21 mouse cellular contexts compared by ENCODE assay signal in genomic region chr5:119044548-119044947, GRCm38 (mm10).
DNase-seq lines count a peak whose midpoint lies in the region; ATAC-seq and TF ChIP-seq lines count a peak whose summit lies in the region.
"Had no signal": no experiment of that assay in that cellular context is flagged by ENCODE, and none has a peak within 500 bp of the region (broad histone marks: within the 10 kb centered on the region; RNA-seq: fewer than 3 reads in every experiment).

No protein-coding gene starts in this region.

- H3K9me3 ChIP-seq in embryonic facial prominence, embryonic 10.5 days, result 0 out of 2 replicates have a peak, but pooled peaks cover 4% of the 10 kb centered on the region
- H3K9me3 ChIP-seq in embryonic facial prominence, embryonic 14.5 days (ENCODE audit: control insufficient read depth, low read length), result 0 out of 2 replicates have a peak, but pooled peaks cover 3% of the 10 kb centered on the region
- H3K9me3 ChIP-seq: forebrain, embryonic 12.5 days; heart, embryonic 13.5 days; hindbrain, embryonic 15.5 days had no signal

- H3K9ac ChIP-seq in embryonic facial prominence, embryonic 14.5 days (ENCODE audit: low read depth, low read length), result no peak overlapping the region
- H3K9ac ChIP-seq: forebrain, embryonic 12.5 days; forebrain, postnatal 0 days; heart, embryonic 13.5 days; hindbrain, embryonic 15.5 days had no signal

- H3K4me3 ChIP-seq in embryonic facial prominence, embryonic 10.5 days, result no peak overlapping the region
- H3K4me3 ChIP-seq in embryonic facial prominence, embryonic 14.5 days (ENCODE audit: low read depth, low read length), result no peak overlapping the region
- H3K4me3 ChIP-seq in gastrocnemius, adult 2 months, result no peak overlapping the region
- H3K4me3 ChIP-seq: forebrain, embryonic 12.5 days; heart, embryonic 13.5 days; hindbrain, embryonic 15.5 days had no signal

- no peak for TF ChIP-seq CTCF in gastrocnemius, adult 2 months (IDR thresholded peaks at IDR 0.05)

- intact Hi-C loops in gastrocnemius, adult 2 months (cut with DNase I), result no loop called here

- no peaks in the 10 kb centered on the region for H3K36me3 ChIP-seq in embryonic facial prominence, embryonic 10.5 days (replicated peaks)
- no peaks in the 10 kb centered on the region for H3K36me3 ChIP-seq in embryonic facial prominence, embryonic 14.5 days (ENCODE audit: control insufficient read depth, insufficient read depth, low read length)
- H3K36me3 ChIP-seq: forebrain, embryonic 12.5 days; heart, embryonic 13.5 days; hindbrain, embryonic 15.5 days had no signal

- ATAC-seq in embryonic facial prominence, embryonic 14.5 days (ENCODE audit: low read depth), result no peak
- ATAC-seq: activated CD4-positive, CD25-positive, alpha-beta regulatory T cell, adult 4 months; forebrain, postnatal 0 days; Patski had no signal

- DNase-seq in embryo, embryonic 10.5 days (ENCODE audit: low spot score), result peak; percentile 64
- peak; percentile 69 for DNase-seq in embryonic facial prominence, embryonic 10.5 days (ENCODE audit: low spot score)
- peak; percentile 35 for DNase-seq in embryonic facial prominence, embryonic 14.5 days (ENCODE audit: low spot score)
- peak; percentile 53 for DNase-seq in mesoderm, embryonic 11.5 days (ENCODE audit: low read depth, low spot score)
- DNase-seq in gastrocnemius, adult 2 months, result no peak
- no peak for DNase-seq in cerebellum, postnatal 10 days
- DNase-seq: adrenal gland, adult 2 months; adrenal gland, postnatal 36 days; cerebellum, adult 2 months; cerebellum, postnatal 14 days; forebrain, postnatal 0 days; gastrocnemius, postnatal 36 days; heart, adult 11 months; heart, postnatal 36 days; kidney, adult 11 months had no signal

- H3K27me3 ChIP-seq in embryonic facial prominence, embryonic 10.5 days (replicated peaks; ENCODE audit: low read depth, poor library complexity, severe bottlenecking), result peaks cover 5% of the 10 kb centered on the region; the same call in 1 of the 2 replicates
- H3K27me3 ChIP-seq in embryonic facial prominence, embryonic 14.5 days (replicated peaks; ENCODE audit: control insufficient read depth, insufficient read depth, low read length), result no peaks in the 10 kb centered on the region
- H3K27me3 ChIP-seq: CH12.LX; forebrain, embryonic 12.5 days; heart, embryonic 13.5 days; hindbrain, embryonic 15.5 days; Patski had no signal

- H3K27ac ChIP-seq in embryonic facial prominence, embryonic 10.5 days (replicated peaks), result peak overlapping the region; percentile 75
- no peak overlapping the region for H3K27ac ChIP-seq in embryonic facial prominence, embryonic 14.5 days (replicated peaks; ENCODE audit: low read depth, low read length)
- H3K27ac ChIP-seq in gastrocnemius, adult 2 months, result no peak overlapping the region
- H3K27ac ChIP-seq: forebrain, embryonic 12.5 days; heart, embryonic 13.5 days; hindbrain, embryonic 15.5 days had no signal

- peaks cover 27% of the 10 kb centered on the region for H3K4me1 ChIP-seq in embryonic facial prominence, embryonic 10.5 days
- 0 out of 2 replicates have a peak, but pooled peaks cover 4% of the 10 kb centered on the region for H3K4me1 ChIP-seq in embryonic facial prominence, embryonic 14.5 days (ENCODE audit: control insufficient read depth, insufficient read depth, low read length)
- H3K4me1 ChIP-seq: heart, embryonic 13.5 days; hindbrain, embryonic 15.5 days had no signal

- H3K4me2 ChIP-seq in embryonic facial prominence, embryonic 14.5 days (ENCODE audit: low read depth, low read length), result no peak overlapping the region
- H3K4me2 ChIP-seq: forebrain, embryonic 12.5 days; heart, embryonic 13.5 days; hindbrain, embryonic 15.5 days had no signal

- WGBS in embryonic facial prominence, embryonic 10.5 days, result 36% methylated on average over 10 of the region's 10 CpGs
- 27% methylated on average over 7 of the region's 10 CpGs for WGBS in embryonic facial prominence, embryonic 14.5 days

Comparison
In these comparisons a context has a peak if more than half of its experiments do, and no peak if none do; other contexts are left out.
1. DNase-seq: peak in embryo, embryonic 10.5 days (single experiment), embryonic facial prominence, embryonic 10.5 days (single experiment), embryonic facial prominence, embryonic 14.5 days (single experiment) and mesoderm, embryonic 11.5 days (single experiment); none in gastrocnemius, adult 2 months (single experiment) and cerebellum, postnatal 10 days (0 of 2).